Mouse (Mus musculus): ENCODE measurements around the gene Cdk8. TPM values are rescaled to one million over a fixed set of nuclear protein-coding genes. Genes with fewer than 3 reads are reported as not detected.

Cdk8 gene
- polyA plus RNA-seq, 1 experiment: 19.5 TPM

GRCm38 (mm10) chr5:146287416-146287815 is 56.4 kb downstream of the Cdk8 start:
- no peaks in the 10 kb centered on the region for H3K27me3 ChIP-seq (ENCODE audit: control insufficient read depth, insufficient read depth, insufficient read length)
- no peak overlapping the region for H3K4me3 ChIP-seq (ENCODE audit: insufficient read depth, poor library complexity, severe bottlenecking)
- H3ac ChIP-seq (ENCODE audit: control insufficient read depth, insufficient read length, low read depth): no peak overlapping the region
- peaks cover 1% of the 10 kb centered on the region for H3K79me3 ChIP-seq (ENCODE audit: low read depth)
- H3K36me3 ChIP-seq (ENCODE audit: control insufficient read depth, insufficient read depth): peaks cover 51% of the 10 kb centered on the region
- no peaks in the 10 kb centered on the region for H3K79me2 ChIP-seq (ENCODE audit: control insufficient read depth, insufficient read depth)
- TF ChIP-seq MYOG (IDR thresholded peaks at IDR 0.05; ENCODE audit: control insufficient read depth, extremely low read depth, insufficient read length): no peak
- TF ChIP-seq FOSL1 (IDR thresholded peaks at IDR 0.05; ENCODE audit: insufficient read depth, low read length, poor library complexity, severe bottlenecking): no peak
- TF ChIP-seq CEBPB (IDR thresholded peaks at IDR 0.05; ENCODE audit: low read depth): no peak
- TF ChIP-seq CTCF (IDR thresholded peaks at IDR 0.05; ENCODE audit: control insufficient read depth, insufficient read depth, insufficient read length): no peak
- no peak for TF ChIP-seq MAX (IDR thresholded peaks at IDR 0.05)
- no peak for TF ChIP-seq MYOD1 (IDR thresholded peaks at IDR 0.05; ENCODE audit: control insufficient read depth, insufficient read length, low read depth)
- TF ChIP-seq USF1 (IDR thresholded peaks at IDR 0.05; ENCODE audit: low read depth): no peak

- no peak for TF ChIP-seq CTCF (IDR thresholded peaks at IDR 0.05; ENCODE audit: control insufficient read depth, insufficient read depth, insufficient read length)
- TF ChIP-seq MYOD1 (IDR thresholded peaks at IDR 0.05; ENCODE audit: control insufficient read depth, insufficient read length, low read depth): no peak
- TF ChIP-seq USF1 (IDR thresholded peaks at IDR 0.05; ENCODE audit: low read depth): no peak
- no peak for TF ChIP-seq MYOG (IDR thresholded peaks at IDR 0.05; ENCODE audit: control insufficient read depth, extremely low read depth, insufficient read length)
- TF ChIP-seq FOSL1 (IDR thresholded peaks at IDR 0.05; ENCODE audit: insufficient read depth, low read length, poor library complexity, severe bottlenecking): no peak
- TF ChIP-seq CEBPB (IDR thresholded peaks at IDR 0.05; ENCODE audit: low read depth): no peak
- no peak for TF ChIP-seq MAX (IDR thresholded peaks at IDR 0.05)
- H3K36me3 ChIP-seq (ENCODE audit: control insufficient read depth, insufficient read depth): peaks cover 50% of the 10 kb centered on the region
- H3K79me3 ChIP-seq (ENCODE audit: low read depth): peaks cover 1% of the 10 kb centered on the region
- no peak overlapping the region for H3ac ChIP-seq (ENCODE audit: control insufficient read depth, insufficient read length, low read depth)
- no peaks in the 10 kb centered on the region for H3K27me3 ChIP-seq (ENCODE audit: control insufficient read depth, insufficient read depth, insufficient read length)
- H3K4me3 ChIP-seq (ENCODE audit: insufficient read depth, poor library complexity, severe bottlenecking): no peak overlapping the region
- H3K79me2 ChIP-seq (ENCODE audit: control insufficient read depth, insufficient read depth): no peaks in the 10 kb centered on the region
These were observed 57.0 kb downstream of the Cdk8 start for GRCm38 (mm10) chr5:146288048-146288501.

- H3K79me2 ChIP-seq (ENCODE audit: control insufficient read depth, insufficient read depth): no peaks in the 10 kb centered on the region
- no peak overlapping the region for H3ac ChIP-seq (ENCODE audit: control insufficient read depth, insufficient read length, low read depth)
- peaks cover 53% of the 10 kb centered on the region for H3K36me3 ChIP-seq (ENCODE audit: control insufficient read depth, insufficient read depth)
- TF ChIP-seq USF1 (IDR thresholded peaks at IDR 0.05; ENCODE audit: low read depth) (no peak), FOSL1 (IDR thresholded peaks at IDR 0.05; ENCODE audit: insufficient read depth, low read length, poor library complexity, severe bottlenecking) (no peak), CEBPB (IDR thresholded peaks at IDR 0.05; ENCODE audit: low read depth) (no peak), CTCF (IDR thresholded peaks at IDR 0.05; ENCODE audit: control insufficient read depth, insufficient read depth, insufficient read length) (no peak), MYOD1 (IDR thresholded peaks at IDR 0.05; ENCODE audit: control insufficient read depth, insufficient read length, low read depth) (no peak), MAX (IDR thresholded peaks at IDR 0.05) (no peak), MYOG (IDR thresholded peaks at IDR 0.05; ENCODE audit: control insufficient read depth, extremely low read depth, insufficient read length) (no peak)
- H3K27me3 ChIP-seq (ENCODE audit: control insufficient read depth, insufficient read depth, insufficient read length): no peaks in the 10 kb centered on the region
- H3K79me3 ChIP-seq (ENCODE audit: low read depth): no peaks in the 10 kb centered on the region
- H3K4me3 ChIP-seq (ENCODE audit: insufficient read depth, poor library complexity, severe bottlenecking): no peak overlapping the region
These were observed 58.9 kb downstream of the Cdk8 start for GRCm38 (mm10) chr5:146289921-146290320.

GRCm38 (mm10) chr5:146290446-146290845 is 59.4 kb downstream of the Cdk8 start:
- Histone ChIP-seq H3K27me3 (ENCODE audit: control insufficient read depth, insufficient read depth, insufficient read length) (no peaks in the 10 kb centered on the region), H3K4me3 (ENCODE audit: insufficient read depth, poor library complexity, severe bottlenecking) (no peak overlapping the region), H3K36me3 (ENCODE audit: control insufficient read depth, insufficient read depth) (peaks cover 54% of the 10 kb centered on the region), H3ac (ENCODE audit: control insufficient read depth, insufficient read length, low read depth) (no peak overlapping the region), H3K79me3 (ENCODE audit: low read depth) (no peaks in the 10 kb centered on the region), H3K79me2 (ENCODE audit: control insufficient read depth, insufficient read depth) (no peaks in the 10 kb centered on the region)
- no peak for TF ChIP-seq CTCF (IDR thresholded peaks at IDR 0.05; ENCODE audit: control insufficient read depth, insufficient read depth, insufficient read length)
- no peak for TF ChIP-seq MYOD1 (IDR thresholded peaks at IDR 0.05; ENCODE audit: control insufficient read depth, insufficient read length, low read depth)
- no peak for TF ChIP-seq MYOG (IDR thresholded peaks at IDR 0.05; ENCODE audit: control insufficient read depth, extremely low read depth, insufficient read length)
- no peak for TF ChIP-seq USF1 (IDR thresholded peaks at IDR 0.05; ENCODE audit: low read depth)
- TF ChIP-seq MAX (IDR thresholded peaks at IDR 0.05): no peak
- no peak for TF ChIP-seq CEBPB (IDR thresholded peaks at IDR 0.05; ENCODE audit: low read depth)
- no peak for TF ChIP-seq FOSL1 (IDR thresholded peaks at IDR 0.05; ENCODE audit: insufficient read depth, low read length, poor library complexity, severe bottlenecking)

- H3K79me2 ChIP-seq (ENCODE audit: control insufficient read depth, insufficient read depth): no peaks in the 10 kb centered on the region
These were observed 60.5 kb downstream of the Cdk8 start for GRCm38 (mm10) chr5:146291560-146291959.

More at GRCm38 (mm10) chr5:146291560-146291959, 60.5 kb downstream of the Cdk8 start:
- no peaks in the 10 kb centered on the region for H3K79me3 ChIP-seq (ENCODE audit: low read depth)
- peaks cover 57% of the 10 kb centered on the region for H3K36me3 ChIP-seq (ENCODE audit: control insufficient read depth, insufficient read depth)
- no peaks in the 10 kb centered on the region for H3K27me3 ChIP-seq (ENCODE audit: control insufficient read depth, insufficient read depth, insufficient read length)
- no peak overlapping the region for H3K4me3 ChIP-seq (ENCODE audit: insufficient read depth, poor library complexity, severe bottlenecking)
- TF ChIP-seq CEBPB (IDR thresholded peaks at IDR 0.05; ENCODE audit: low read depth) (no peak), FOSL1 (IDR thresholded peaks at IDR 0.05; ENCODE audit: insufficient read depth, low read length, poor library complexity, severe bottlenecking) (no peak), USF1 (IDR thresholded peaks at IDR 0.05; ENCODE audit: low read depth) (no peak), CTCF (IDR thresholded peaks at IDR 0.05; ENCODE audit: control insufficient read depth, insufficient read depth, insufficient read length) (no peak), MYOD1 (IDR thresholded peaks at IDR 0.05; ENCODE audit: control insufficient read depth, insufficient read length, low read depth) (no peak), MYOG (IDR thresholded peaks at IDR 0.05; ENCODE audit: control insufficient read depth, extremely low read depth, insufficient read length) (no peak), MAX (IDR thresholded peaks at IDR 0.05) (no peak)
- H3ac ChIP-seq (ENCODE audit: control insufficient read depth, insufficient read length, low read depth): no peak overlapping the region

Measured in C2C12 (cell line).